Mouse (Mus musculus): ENCODE data around the gene Xylt1. TPM values are rescaled to one million over a fixed set of nuclear protein-coding genes. Genes with fewer than 3 reads are reported as not detected.

Gene Xylt1
- polyA plus RNA-seq, 1 experiment from 2014 or later: 1.1 TPM

DNA sequence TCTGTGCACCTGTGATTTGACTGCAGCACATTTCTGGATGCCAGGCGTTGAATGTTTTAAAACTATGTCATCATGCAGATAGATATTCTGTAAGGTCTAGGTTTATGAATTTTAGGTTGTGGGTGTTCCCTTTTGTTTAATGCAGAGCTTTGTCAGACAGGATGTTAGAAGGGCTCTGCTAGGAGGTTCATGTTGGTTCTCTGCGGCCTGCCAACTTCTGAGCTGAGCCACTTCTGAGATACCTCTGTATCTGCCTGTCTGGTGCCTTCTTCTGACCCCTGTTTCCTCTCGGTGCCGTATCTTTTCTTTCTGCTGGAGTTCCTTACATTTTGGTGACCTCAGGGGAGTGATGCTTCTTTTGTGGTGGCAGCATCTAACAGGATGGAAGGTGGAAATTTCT, 44.1 kb downstream of the Xylt1 start:
- ATAC-seq (replicated peaks; ENCODE audit: extremely low read depth, insufficient read depth, low FRiP score): no peak
- no peak overlapping the region for H3K9ac ChIP-seq (ENCODE audit: low read length)
- WGBS: 76% methylated on average over 4 of the region's 4 CpGs

GRCm38 (mm10) chr7:117426366-117426765, 45.6 kb downstream of the Xylt1 start:
- 82% methylated on average over 4 of the region's 4 CpGs for WGBS
- H3K27me3 ChIP-seq (ENCODE audit: control insufficient read depth, insufficient read depth, low read length): no peaks in the 10 kb centered on the region
- no peak for ATAC-seq (replicated peaks; ENCODE audit: extremely low read depth, insufficient read depth, low FRiP score)
- no peak overlapping the region for H3K9ac ChIP-seq (ENCODE audit: low read length)
- no peaks in the 10 kb centered on the region for H3K36me3 ChIP-seq (ENCODE audit: control insufficient read depth, insufficient read depth)
- H3K27ac ChIP-seq (ENCODE audit: low read length): no peak overlapping the region
- H3K9me3 ChIP-seq (replicated peaks; ENCODE audit: control insufficient read depth, low read length): no peaks in the 10 kb centered on the region
- no peak overlapping the region for H3K4me3 ChIP-seq (ENCODE audit: low read length)
- H3K4me1 ChIP-seq (ENCODE audit: control insufficient read depth, insufficient read depth, low read length): peaks cover 9% of the 10 kb centered on the region
- no peak overlapping the region for H3K4me2 ChIP-seq (ENCODE audit: low read depth, low read length)

More for the DNA sequence above, 44.1 kb downstream of the Xylt1 start:
- Histone ChIP-seq H3K36me3 (ENCODE audit: control insufficient read depth, insufficient read depth) (no peaks in the 10 kb centered on the region), H3K9me3 (replicated peaks; ENCODE audit: control insufficient read depth, low read length) (no peaks in the 10 kb centered on the region), H3K27me3 (ENCODE audit: control insufficient read depth, insufficient read depth, low read length) (no peaks in the 10 kb centered on the region), H3K27ac (ENCODE audit: low read length) (no peak overlapping the region), H3K4me2 (ENCODE audit: low read depth, low read length) (no peak overlapping the region), H3K4me3 (ENCODE audit: low read length) (no peak overlapping the region), H3K4me1 (ENCODE audit: control insufficient read depth, insufficient read depth, low read length) (peaks cover 7% of the 10 kb centered on the region)

- WGBS: 45% methylated on average over 8 of the region's 8 CpGs
- Histone ChIP-seq H3K4me2 (ENCODE audit: low read depth, low read length) (no peak overlapping the region), H3K9ac (ENCODE audit: low read length) (no peak overlapping the region), H3K4me3 (ENCODE audit: low read length) (no peak overlapping the region), H3K27me3 (ENCODE audit: control insufficient read depth, insufficient read depth, low read length) (no peaks in the 10 kb centered on the region), H3K4me1 (ENCODE audit: control insufficient read depth, insufficient read depth, low read length) (peaks cover 13% of the 10 kb centered on the region), H3K9me3 (replicated peaks; ENCODE audit: control insufficient read depth, low read length) (no peaks in the 10 kb centered on the region), H3K27ac (ENCODE audit: low read length) (no peak overlapping the region), H3K36me3 (ENCODE audit: control insufficient read depth, insufficient read depth) (no peaks in the 10 kb centered on the region)
- ATAC-seq (replicated peaks; ENCODE audit: extremely low read depth, insufficient read depth, low FRiP score): peak; percentile 42; the same call in 1 of the 2 replicates
Measured at GRCm38 (mm10) chr7:117428690-117429224, 48.0 kb downstream of the Xylt1 start.

DNA sequence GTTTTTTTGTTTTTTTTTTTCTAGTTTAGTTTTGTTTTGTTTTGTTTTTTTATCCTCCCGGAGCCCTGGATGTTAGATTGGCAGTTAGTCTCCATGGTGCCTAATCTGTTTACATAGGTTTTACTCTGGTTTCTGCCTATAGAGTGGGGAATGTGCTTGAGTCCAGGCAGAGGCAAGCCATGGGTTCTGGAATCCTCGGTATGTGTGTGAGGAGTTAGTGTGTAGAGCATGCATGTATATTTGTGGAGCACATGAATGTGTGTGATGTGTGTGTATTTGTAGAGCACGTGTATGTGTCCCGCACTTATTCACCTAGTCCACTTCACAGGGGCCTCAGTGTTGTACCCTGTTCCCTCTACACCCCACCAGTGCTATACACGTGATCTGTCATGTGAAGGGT, 48.7 kb downstream of the Xylt1 start:
- no peak for ATAC-seq (replicated peaks; ENCODE audit: extremely low read depth, insufficient read depth, low FRiP score)

GRCm38 (mm10) chr7:117429895-117430294, 49.1 kb downstream of the Xylt1 start:
- ATAC-seq (replicated peaks; ENCODE audit: extremely low read depth, insufficient read depth, low FRiP score): no peak
- H3K27me3 ChIP-seq (ENCODE audit: control insufficient read depth, insufficient read depth, low read length): no peaks in the 10 kb centered on the region
- peaks cover 17% of the 10 kb centered on the region for H3K4me1 ChIP-seq (ENCODE audit: control insufficient read depth, insufficient read depth, low read length)
- WGBS: 68% methylated on average over 3 of the region's 3 CpGs
- no peak overlapping the region for H3K4me3 ChIP-seq (ENCODE audit: low read length)
- no peak overlapping the region for H3K27ac ChIP-seq (ENCODE audit: low read length)
- no peaks in the 10 kb centered on the region for H3K9me3 ChIP-seq (replicated peaks; ENCODE audit: control insufficient read depth, low read length)
- no peaks in the 10 kb centered on the region for H3K36me3 ChIP-seq (ENCODE audit: control insufficient read depth, insufficient read depth)
- no peak overlapping the region for H3K9ac ChIP-seq (ENCODE audit: low read length)
- no peak overlapping the region for H3K4me2 ChIP-seq (ENCODE audit: low read depth, low read length)

More for the DNA sequence above, 48.7 kb downstream of the Xylt1 start:
- H3K4me1 ChIP-seq (ENCODE audit: control insufficient read depth, insufficient read depth, low read length): peaks cover 13% of the 10 kb centered on the region
- H3K36me3 ChIP-seq (ENCODE audit: control insufficient read depth, insufficient read depth): no peaks in the 10 kb centered on the region
- no peaks in the 10 kb centered on the region for H3K27me3 ChIP-seq (ENCODE audit: control insufficient read depth, insufficient read depth, low read length)
- WGBS: 63% methylated on average over 5 of the region's 5 CpGs
- H3K9me3 ChIP-seq (replicated peaks; ENCODE audit: control insufficient read depth, low read length): no peaks in the 10 kb centered on the region
- no peak overlapping the region for H3K4me2 ChIP-seq (ENCODE audit: low read depth, low read length)
- H3K4me3 ChIP-seq (ENCODE audit: low read length): no peak overlapping the region
- H3K27ac ChIP-seq (ENCODE audit: low read length): no peak overlapping the region
- H3K9ac ChIP-seq (ENCODE audit: low read length): no peak overlapping the region

DNA sequence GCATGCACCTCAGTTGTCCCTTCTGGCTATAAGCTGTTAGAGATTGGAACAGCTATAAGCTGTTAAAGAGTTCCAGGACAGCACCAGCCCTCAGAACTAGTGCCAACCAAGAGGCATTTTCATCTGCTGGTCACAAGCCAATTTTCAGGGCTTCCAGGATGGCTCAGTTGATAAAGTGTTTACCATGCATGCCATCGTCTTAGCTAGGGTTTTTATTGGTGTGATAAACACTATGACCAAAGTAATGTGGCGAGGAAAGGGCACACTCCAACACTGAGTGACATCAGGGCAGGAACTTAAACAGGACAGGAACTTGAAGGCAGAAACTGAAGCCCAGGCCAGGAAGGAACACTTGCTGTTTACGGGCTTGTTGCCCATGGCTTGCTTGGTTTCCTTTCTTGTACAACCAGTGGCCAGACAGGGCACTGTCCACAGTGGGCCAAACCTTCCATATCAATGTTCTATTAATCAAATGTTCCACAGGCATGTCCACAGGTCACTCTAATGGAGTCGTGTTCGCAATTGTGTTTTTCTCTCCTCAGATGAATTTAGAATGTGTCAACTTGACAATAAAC, 49.7 kb downstream of the Xylt1 start:
- Histone ChIP-seq H3K4me3 (ENCODE audit: low read length) (no peak overlapping the region), H3K4me1 (ENCODE audit: control insufficient read depth, insufficient read depth, low read length) (peaks cover 22% of the 10 kb centered on the region), H3K27me3 (ENCODE audit: control insufficient read depth, insufficient read depth, low read length) (no peaks in the 10 kb centered on the region), H3K36me3 (ENCODE audit: control insufficient read depth, insufficient read depth) (no peaks in the 10 kb centered on the region), H3K27ac (ENCODE audit: low read length) (no peak overlapping the region), H3K9ac (ENCODE audit: low read length) (no peak overlapping the region), H3K4me2 (ENCODE audit: low read depth, low read length) (no peak overlapping the region), H3K9me3 (replicated peaks; ENCODE audit: control insufficient read depth, low read length) (no peaks in the 10 kb centered on the region)
- 77% methylated on average over 5 of the region's 5 CpGs for WGBS
- ATAC-seq (replicated peaks; ENCODE audit: extremely low read depth, insufficient read depth, low FRiP score): no peak

- no peak for ATAC-seq (replicated peaks; ENCODE audit: extremely low read depth, insufficient read depth, low FRiP score)
- H3K9ac ChIP-seq (ENCODE audit: low read length): no peak overlapping the region
- peaks cover 26% of the 10 kb centered on the region for H3K4me1 ChIP-seq (ENCODE audit: control insufficient read depth, insufficient read depth, low read length)
- no peak overlapping the region for H3K4me2 ChIP-seq (ENCODE audit: low read depth, low read length)
- WGBS: 58% methylated on average over 9 of the region's 9 CpGs
- no peaks in the 10 kb centered on the region for H3K9me3 ChIP-seq (replicated peaks; ENCODE audit: control insufficient read depth, low read length)
- H3K27ac ChIP-seq (ENCODE audit: low read length): 0 out of 2 replicates have a peak overlapping the region, but pooled peaks have one; percentile 16
- no peaks in the 10 kb centered on the region for H3K27me3 ChIP-seq (ENCODE audit: control insufficient read depth, insufficient read depth, low read length)
- H3K4me3 ChIP-seq (ENCODE audit: low read length): no peak overlapping the region
- H3K36me3 ChIP-seq (ENCODE audit: control insufficient read depth, insufficient read depth): no peaks in the 10 kb centered on the region
Measured at GRCm38 (mm10) chr7:117433641-117434040, 52.9 kb downstream of the Xylt1 start.

- Histone ChIP-seq H3K9ac (ENCODE audit: low read length) (no peak overlapping the region), H3K4me2 (ENCODE audit: low read depth, low read length) (no peak overlapping the region), H3K4me1 (ENCODE audit: control insufficient read depth, insufficient read depth, low read length) (peaks cover 20% of the 10 kb centered on the region), H3K27me3 (ENCODE audit: control insufficient read depth, insufficient read depth, low read length) (no peaks in the 10 kb centered on the region), H3K27ac (ENCODE audit: low read length) (peak overlapping the region; percentile 63), H3K9me3 (replicated peaks; ENCODE audit: control insufficient read depth, low read length) (no peaks in the 10 kb centered on the region), H3K4me3 (ENCODE audit: low read length) (no peak overlapping the region), H3K36me3 (ENCODE audit: control insufficient read depth, insufficient read depth) (no peaks in the 10 kb centered on the region)
- WGBS: 82% methylated on average over 3 of the region's 3 CpGs
- no peak for ATAC-seq (replicated peaks; ENCODE audit: extremely low read depth, insufficient read depth, low FRiP score)
Measured at GRCm38 (mm10) chr7:117435091-117435490, 54.3 kb downstream of the Xylt1 start.

DNA sequence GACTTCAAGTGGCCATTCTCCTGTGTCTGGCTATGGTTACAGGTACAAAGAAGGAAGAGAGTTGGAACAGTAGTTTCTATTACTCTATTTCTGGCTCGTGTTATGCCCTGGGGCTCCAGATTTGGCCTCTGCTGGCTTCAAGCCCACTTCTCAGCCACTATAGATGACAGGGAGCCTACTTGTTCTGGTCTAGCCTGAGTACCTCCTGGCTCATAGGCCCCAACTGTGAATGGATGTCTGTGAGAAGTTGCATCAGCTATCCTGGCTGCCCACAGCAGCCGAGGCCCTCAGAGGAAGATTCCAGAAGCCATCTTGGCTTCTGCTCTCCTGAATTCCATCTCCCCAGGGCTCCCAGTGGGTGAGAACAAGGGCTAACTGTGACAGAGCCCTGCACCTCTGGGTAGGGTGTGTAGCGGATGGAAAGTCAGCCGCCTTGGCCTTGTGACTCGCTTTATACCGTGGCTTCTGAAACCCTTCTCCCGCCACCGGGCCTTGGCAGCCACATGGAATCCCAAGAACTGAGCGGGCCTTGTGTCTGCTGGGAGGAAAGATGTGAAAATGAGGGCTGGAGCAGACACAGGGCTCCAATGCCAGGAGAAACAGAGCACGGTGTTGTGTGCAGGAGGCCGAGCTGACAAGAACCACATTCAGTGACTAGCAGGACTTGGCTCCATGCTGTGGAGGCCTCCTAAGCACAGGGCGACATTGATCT, 55.1 kb downstream of the Xylt1 start:
- H3K27me3 ChIP-seq (ENCODE audit: control insufficient read depth, insufficient read depth, low read length): no peaks in the 10 kb centered on the region
- H3K9ac ChIP-seq (ENCODE audit: low read length): no peak overlapping the region
- no peak overlapping the region for H3K4me3 ChIP-seq (ENCODE audit: low read length)
- WGBS: 73% methylated on average over 12 of the region's 12 CpGs
- peaks cover 18% of the 10 kb centered on the region for H3K4me1 ChIP-seq (ENCODE audit: control insufficient read depth, insufficient read depth, low read length)
- no peak overlapping the region for H3K4me2 ChIP-seq (ENCODE audit: low read depth, low read length)
- peak; percentile 28 for ATAC-seq (replicated peaks; ENCODE audit: extremely low read depth, insufficient read depth, low FRiP score)
- no peaks in the 10 kb centered on the region for H3K9me3 ChIP-seq (replicated peaks; ENCODE audit: control insufficient read depth, low read length)
- H3K27ac ChIP-seq (ENCODE audit: low read length): peak overlapping the region; percentile 63
- no peaks in the 10 kb centered on the region for H3K36me3 ChIP-seq (ENCODE audit: control insufficient read depth, insufficient read depth)

All from heart, embryonic 16.5 days (tissue).